Mouse (Mus musculus): ENCODE measurements around the gene Ptprq. TPM values are rescaled to one million over a fixed set of nuclear protein-coding genes. Genes with fewer than 3 reads are reported as not detected.

Ptprq gene
- polyA plus RNA-seq, 1 experiment from 2014 or later = not detected

DNA sequence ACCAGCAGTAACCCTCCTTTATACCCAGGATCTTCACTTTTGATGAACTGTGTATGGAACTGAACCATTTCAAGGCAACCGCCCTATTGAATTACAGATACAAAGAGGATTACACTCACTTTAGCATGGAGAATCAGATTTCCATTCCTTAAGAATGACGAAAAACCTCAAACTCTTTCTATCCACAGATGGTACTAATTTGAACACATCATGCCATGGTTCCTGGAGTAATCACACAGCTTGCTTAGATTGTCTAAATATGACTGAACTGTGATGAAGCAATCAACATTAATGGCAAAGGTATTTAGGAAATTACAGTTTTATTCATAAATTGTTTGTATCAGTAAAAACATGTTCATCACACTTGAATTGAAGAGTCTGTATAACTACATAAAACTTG lies 104.4 kb downstream of the Ptprq start:
- Histone ChIP-seq H3K9ac (no peak overlapping the region), H3K27me3 (no peaks in the 10 kb centered on the region)
- WGBS = 72% methylated on average over 2 of the region's 2 CpGs

DNA sequence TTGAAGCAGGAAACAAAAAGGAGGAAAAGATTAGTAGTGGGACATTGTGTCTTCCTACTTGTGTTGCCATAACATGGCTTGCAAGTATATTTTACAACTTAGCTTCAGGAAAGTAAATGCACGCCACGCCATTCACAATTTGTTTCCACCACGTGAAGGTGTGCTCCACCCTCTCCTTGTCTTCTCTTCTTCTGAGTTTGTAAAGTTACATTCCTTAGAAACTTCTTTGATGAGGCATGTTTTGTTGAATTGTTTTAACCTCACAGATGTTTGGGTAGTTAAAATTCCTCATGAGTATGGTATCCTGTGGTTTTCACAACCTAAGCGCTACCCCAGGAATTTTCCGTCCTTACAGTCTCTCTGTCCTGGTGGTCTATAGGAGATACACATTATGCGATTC lies 118.5 kb downstream of the Ptprq start:
- ATAC-seq = no peak
- WGBS = 84% methylated on average over 6 of the region's 6 CpGs
- H3K36me3 ChIP-seq (ENCODE audit: poor library complexity, severe bottlenecking) = no peaks in the 10 kb centered on the region
- no peak overlapping the region for H3K27ac ChIP-seq
- H3K9me3 ChIP-seq (replicated peaks) = no peaks in the 10 kb centered on the region
- H3K4me2 ChIP-seq = no peak overlapping the region
- H3K4me1 ChIP-seq = no peaks in the 10 kb centered on the region
- H3K9ac ChIP-seq = no peak overlapping the region
- no peak overlapping the region for H3K4me3 ChIP-seq
- no peaks in the 10 kb centered on the region for H3K27me3 ChIP-seq

More for the DNA sequence above, 104.4 kb downstream of the Ptprq start:
- Histone ChIP-seq H3K4me3 (no peak overlapping the region), H3K27ac (no peak overlapping the region), H3K4me1 (no peaks in the 10 kb centered on the region), H3K4me2 (no peak overlapping the region), H3K36me3 (ENCODE audit: poor library complexity, severe bottlenecking) (no peaks in the 10 kb centered on the region), H3K9me3 (replicated peaks) (no peaks in the 10 kb centered on the region)
- no peak for ATAC-seq

DNA sequence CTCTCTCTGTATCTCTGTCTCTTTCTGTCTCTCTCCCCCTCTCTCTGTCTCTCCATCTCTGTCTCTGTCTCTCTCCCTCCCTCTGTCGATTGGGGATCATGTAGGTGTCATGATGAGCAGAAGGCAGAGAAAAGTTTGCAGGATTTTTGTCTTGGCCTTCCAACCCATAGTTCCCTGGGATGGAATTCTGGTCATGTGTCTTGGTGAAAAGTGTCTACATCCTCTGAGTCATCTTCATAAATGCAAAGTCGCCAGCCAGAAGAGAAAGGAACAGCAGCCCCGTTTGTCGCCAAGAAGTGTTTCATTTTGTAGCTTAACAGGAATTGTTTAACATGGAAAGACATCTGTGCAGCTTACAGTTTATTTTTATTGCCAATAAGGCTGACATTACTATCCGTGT lies 136.5 kb downstream of the Ptprq start:
- H3K9me3 ChIP-seq (replicated peaks) = no peaks in the 10 kb centered on the region
- no peak overlapping the region for H3K4me2 ChIP-seq
- H3K4me3 ChIP-seq = no peak overlapping the region
- no peak for ATAC-seq
- no peaks in the 10 kb centered on the region for H3K27me3 ChIP-seq
- H3K36me3 ChIP-seq (ENCODE audit: poor library complexity, severe bottlenecking) = no peaks in the 10 kb centered on the region
- WGBS = 93% methylated on average over 5 of the region's 5 CpGs
- H3K27ac ChIP-seq = no peak overlapping the region
- no peaks in the 10 kb centered on the region for H3K4me1 ChIP-seq
- no peak overlapping the region for H3K9ac ChIP-seq

DNA sequence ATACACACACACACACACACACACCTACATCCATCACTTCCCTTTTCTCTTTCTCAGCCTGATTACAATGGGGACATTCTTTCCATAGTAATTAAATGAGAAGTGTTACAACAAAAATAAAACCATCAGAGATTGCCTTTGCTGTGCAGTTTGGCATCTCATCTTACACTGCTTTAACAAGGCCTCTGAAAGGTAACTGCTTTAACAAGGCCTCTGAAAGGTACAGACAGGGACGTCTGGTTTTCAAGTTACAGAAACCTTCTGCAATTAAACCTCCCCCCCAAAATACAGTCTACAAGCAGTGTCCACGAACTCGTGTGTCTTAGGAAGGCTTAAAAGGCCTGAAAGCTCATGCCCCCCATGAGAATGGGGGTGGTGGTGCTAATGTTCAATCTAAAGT lies 150.8 kb downstream of the Ptprq start:
- Histone ChIP-seq H3K4me2 (no peak overlapping the region), H3K4me1 (no peaks in the 10 kb centered on the region), H3K27me3 (no peaks in the 10 kb centered on the region), H3K4me3 (no peak overlapping the region), H3K36me3 (ENCODE audit: poor library complexity, severe bottlenecking) (no peaks in the 10 kb centered on the region), H3K9me3 (replicated peaks) (no peaks in the 10 kb centered on the region), H3K27ac (no peak overlapping the region), H3K9ac (no peak overlapping the region)
- ATAC-seq = no peak
- WGBS = 52% methylated on average over 3 of the region's 3 CpGs

DNA sequence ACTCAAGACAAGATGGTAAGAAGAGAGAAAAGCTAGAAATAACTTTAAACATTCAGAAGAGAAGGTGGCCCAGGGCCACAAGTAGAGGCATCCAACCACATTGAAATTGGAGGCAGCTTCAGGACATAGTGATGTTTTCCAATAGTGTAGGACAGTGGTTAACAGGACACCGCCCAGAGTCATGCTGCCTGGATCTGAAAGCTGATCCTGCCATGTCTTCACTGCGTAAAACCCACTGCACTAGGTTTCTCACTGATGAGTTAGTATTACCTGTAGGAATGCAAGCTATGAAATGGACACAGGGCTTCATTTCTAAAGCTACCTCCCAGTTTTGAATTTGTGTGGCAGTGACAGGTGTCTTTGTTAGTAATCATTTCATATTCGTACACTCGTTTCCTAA lies 151.6 kb downstream of the Ptprq start:
- Histone ChIP-seq H3K4me2 (no peak overlapping the region), H3K4me1 (no peaks in the 10 kb centered on the region), H3K9me3 (replicated peaks) (no peaks in the 10 kb centered on the region), H3K27me3 (no peaks in the 10 kb centered on the region), H3K27ac (no peak overlapping the region), H3K4me3 (no peak overlapping the region), H3K9ac (no peak overlapping the region), H3K36me3 (ENCODE audit: poor library complexity, severe bottlenecking) (no peaks in the 10 kb centered on the region)
- no peak for ATAC-seq
- 86% methylated on average over 4 of the region's 4 CpGs for WGBS

DNA sequence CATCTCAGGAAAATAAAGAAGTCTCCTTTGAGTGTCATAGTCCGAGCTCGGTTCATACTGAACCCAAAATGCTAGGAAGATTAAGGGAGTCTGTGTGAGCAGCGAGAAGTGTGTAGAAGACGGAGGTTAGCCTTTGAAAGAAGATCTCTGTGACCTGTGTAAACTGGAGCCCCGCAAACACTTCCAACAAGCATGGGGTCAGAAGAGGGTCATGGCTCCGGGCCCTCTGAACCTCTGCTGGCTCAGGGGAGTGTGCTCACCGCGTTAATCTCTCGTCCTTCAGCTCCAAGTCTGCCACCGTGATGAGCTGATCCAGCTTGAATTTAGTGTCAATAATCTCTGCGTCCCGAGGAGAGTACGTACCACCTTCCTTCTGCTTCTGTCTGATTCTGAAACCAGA lies 157.0 kb downstream of the Ptprq start:
- no peaks in the 10 kb centered on the region for H3K4me1 ChIP-seq
- no peaks in the 10 kb centered on the region for H3K27me3 ChIP-seq
- 32% methylated on average over 13 of the region's 13 CpGs for WGBS
- H3K9ac ChIP-seq = no peak overlapping the region
- H3K27ac ChIP-seq = no peak overlapping the region
- ATAC-seq = no peak
- no peaks in the 10 kb centered on the region for H3K9me3 ChIP-seq (replicated peaks)
- H3K4me2 ChIP-seq = no peak overlapping the region
- no peak overlapping the region for H3K4me3 ChIP-seq
- H3K36me3 ChIP-seq (ENCODE audit: poor library complexity, severe bottlenecking) = no peaks in the 10 kb centered on the region

DNA sequence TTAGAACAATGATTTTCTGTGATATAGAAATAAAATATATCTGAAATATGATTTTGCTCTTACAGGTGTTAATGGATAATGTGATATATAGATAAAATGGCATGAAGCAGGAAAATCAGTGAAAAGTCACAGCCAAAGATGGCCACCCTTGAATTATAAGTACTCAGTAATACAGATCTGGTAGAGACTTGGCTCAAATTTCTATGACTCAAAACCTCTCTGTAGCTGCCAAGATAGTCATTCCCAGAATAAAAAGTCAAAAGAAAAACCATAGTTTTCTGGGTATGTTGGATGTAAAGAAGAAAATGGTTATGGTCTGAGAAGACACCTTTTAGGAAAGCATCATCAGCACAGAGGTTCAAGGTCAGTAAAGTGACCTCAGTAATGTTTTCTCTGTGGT lies 159.0 kb downstream of the Ptprq start:
- Histone ChIP-seq H3K4me2 (no peak overlapping the region), H3K9ac (no peak overlapping the region), H3K4me3 (no peak overlapping the region), H3K9me3 (replicated peaks) (no peaks in the 10 kb centered on the region), H3K36me3 (ENCODE audit: poor library complexity, severe bottlenecking) (no peaks in the 10 kb centered on the region), H3K27ac (no peak overlapping the region), H3K4me1 (no peaks in the 10 kb centered on the region), H3K27me3 (no peaks in the 10 kb centered on the region)
- ATAC-seq = no peak

DNA sequence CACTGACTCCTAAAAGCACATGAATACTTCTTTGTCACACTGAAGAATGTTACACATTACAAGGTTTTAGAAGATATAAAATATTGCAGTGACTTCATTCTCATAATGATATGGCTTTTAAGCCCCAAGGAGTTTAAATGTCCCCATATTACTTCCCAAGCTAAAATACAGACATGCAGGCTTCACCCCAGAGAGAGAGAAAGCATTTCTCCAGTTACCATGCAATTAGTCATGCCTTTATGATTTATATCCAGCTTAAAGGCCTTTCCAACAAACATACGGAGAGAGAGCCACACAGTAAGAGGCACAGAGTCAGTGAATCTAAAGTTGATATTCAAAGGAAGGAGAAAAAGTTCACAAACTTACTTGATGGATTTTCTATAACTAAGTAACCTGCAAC lies 176.8 kb downstream of the Ptprq start:
- H3K27me3 ChIP-seq = no peaks in the 10 kb centered on the region

DNA sequence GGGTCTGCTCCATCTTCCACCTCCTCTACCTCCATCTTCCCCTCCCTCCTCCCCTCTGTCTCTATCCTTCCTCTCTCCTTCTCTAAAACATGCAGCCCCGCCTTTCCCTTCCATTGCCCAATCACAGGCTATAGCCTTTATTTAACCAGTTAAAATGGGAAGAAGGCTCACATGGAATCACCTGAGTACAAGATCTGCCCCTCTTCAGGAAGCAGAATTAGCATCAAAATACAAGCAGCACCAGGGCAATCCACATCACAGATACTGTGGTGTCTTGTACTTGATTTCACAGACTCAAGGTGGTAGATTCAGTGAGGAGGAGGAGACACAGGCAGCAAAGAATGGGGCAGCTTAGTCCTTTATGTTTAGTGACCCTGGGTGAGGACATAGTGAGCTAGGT lies 191.1 kb downstream of the Ptprq start:
- Histone ChIP-seq H3K27me3 (no peaks in the 10 kb centered on the region), H3K9me3 (replicated peaks) (no peaks in the 10 kb centered on the region), H3K4me3 (no peak overlapping the region), H3K4me1 (no peaks in the 10 kb centered on the region), H3K9ac (no peak overlapping the region), H3K27ac (no peak overlapping the region), H3K4me2 (no peak overlapping the region), H3K36me3 (ENCODE audit: poor library complexity, severe bottlenecking) (no peaks in the 10 kb centered on the region)
- WGBS = 80% methylated on average over 1 of the region's 1 CpGs
- ATAC-seq = no peak

More for the DNA sequence above, 176.8 kb downstream of the Ptprq start:
- H3K4me2 ChIP-seq = no peak overlapping the region
- no peak overlapping the region for H3K9ac ChIP-seq
- H3K27ac ChIP-seq = no peak overlapping the region
- 76% methylated on average over 1 of the region's 1 CpGs for WGBS
- no peaks in the 10 kb centered on the region for H3K4me1 ChIP-seq
- no peak for ATAC-seq
- no peaks in the 10 kb centered on the region for H3K36me3 ChIP-seq (ENCODE audit: poor library complexity, severe bottlenecking)
- no peak overlapping the region for H3K4me3 ChIP-seq
- no peaks in the 10 kb centered on the region for H3K9me3 ChIP-seq (replicated peaks)

DNA sequence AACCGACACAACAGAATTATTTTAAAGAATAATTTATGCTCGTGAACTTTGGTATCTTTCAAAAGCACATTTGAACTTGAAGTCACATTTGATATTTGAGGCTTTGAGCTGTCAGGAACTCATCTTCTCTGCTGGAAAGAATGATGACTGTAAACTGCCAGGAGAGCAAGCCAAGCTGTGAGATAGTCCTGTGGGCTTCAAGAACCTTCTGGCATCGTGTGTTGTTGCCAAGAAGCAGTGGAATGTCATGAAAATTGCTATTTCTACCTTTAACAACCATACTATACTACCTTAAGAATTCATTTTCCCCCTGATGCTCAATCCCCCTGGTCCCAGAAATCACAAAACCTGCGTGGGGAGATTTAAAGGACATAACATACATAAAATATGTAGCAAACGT lies 200.6 kb downstream of the Ptprq start:
- 87% methylated on average over 5 of the region's 5 CpGs for WGBS
- Histone ChIP-seq H3K36me3 (ENCODE audit: poor library complexity, severe bottlenecking) (no peaks in the 10 kb centered on the region), H3K9ac (no peak overlapping the region), H3K4me3 (no peak overlapping the region), H3K4me2 (no peak overlapping the region), H3K9me3 (replicated peaks) (no peaks in the 10 kb centered on the region), H3K27me3 (no peaks in the 10 kb centered on the region), H3K27ac (no peak overlapping the region), H3K4me1 (no peaks in the 10 kb centered on the region)
- ATAC-seq = no peak

DNA sequence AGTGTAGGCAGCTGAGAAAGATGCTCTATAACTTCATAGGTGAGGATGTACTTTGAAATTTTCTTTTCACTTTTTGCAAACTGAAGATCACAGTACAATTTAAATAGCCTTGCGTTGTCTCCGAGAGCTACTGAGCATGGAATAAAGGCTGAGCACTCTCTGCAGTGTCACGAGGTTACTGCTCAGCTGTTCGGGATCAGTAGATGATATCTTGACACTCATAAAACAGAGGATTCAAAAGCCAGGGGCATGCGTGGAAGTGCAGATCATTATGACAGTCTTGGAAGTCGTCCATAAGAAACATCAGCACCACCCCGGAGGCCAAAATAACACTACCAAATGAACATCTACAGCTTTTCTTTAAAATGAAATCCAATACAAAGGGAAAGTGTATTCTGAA lies 203.2 kb downstream of the Ptprq start:
- H3K4me1 ChIP-seq = no peaks in the 10 kb centered on the region
- H3K27ac ChIP-seq = no peak overlapping the region
- no peak overlapping the region for H3K9ac ChIP-seq
- H3K9me3 ChIP-seq (replicated peaks) = no peaks in the 10 kb centered on the region
- no peak overlapping the region for H3K4me3 ChIP-seq
- WGBS = 86% methylated on average over 7 of the region's 7 CpGs
- H3K27me3 ChIP-seq = no peaks in the 10 kb centered on the region
- no peak overlapping the region for H3K4me2 ChIP-seq
- ATAC-seq = no peak
- H3K36me3 ChIP-seq (ENCODE audit: poor library complexity, severe bottlenecking) = no peaks in the 10 kb centered on the region

DNA sequence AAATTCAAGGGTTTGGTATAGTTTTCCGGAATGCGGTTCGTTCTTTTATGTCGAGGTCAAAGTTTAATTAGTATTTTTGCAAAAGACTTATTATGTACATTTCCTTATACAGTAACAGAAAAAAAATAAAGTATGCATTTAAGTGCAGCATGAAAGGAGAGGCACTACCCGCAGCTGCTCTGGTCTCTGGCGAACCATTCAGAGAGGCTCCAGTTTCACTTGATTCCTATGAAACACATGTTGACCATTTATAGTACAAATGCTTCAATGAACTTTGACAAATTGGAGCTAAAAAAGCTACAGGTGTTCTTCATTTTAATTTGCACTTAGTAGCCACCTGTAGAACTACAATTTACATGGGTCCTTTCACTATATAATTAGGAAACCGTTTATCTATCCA lies 205.1 kb downstream of the Ptprq start:
- H3K4me3 ChIP-seq = no peak overlapping the region
- WGBS = 70% methylated on average over 7 of the region's 7 CpGs
- H3K27ac ChIP-seq = no peak overlapping the region
- no peaks in the 10 kb centered on the region for H3K4me1 ChIP-seq
- no peak overlapping the region for H3K4me2 ChIP-seq
- no peaks in the 10 kb centered on the region for H3K36me3 ChIP-seq (ENCODE audit: poor library complexity, severe bottlenecking)
- H3K9me3 ChIP-seq (replicated peaks) = no peaks in the 10 kb centered on the region
- H3K27me3 ChIP-seq = no peaks in the 10 kb centered on the region
- ATAC-seq = no peak
- no peak overlapping the region for H3K9ac ChIP-seq

DNA sequence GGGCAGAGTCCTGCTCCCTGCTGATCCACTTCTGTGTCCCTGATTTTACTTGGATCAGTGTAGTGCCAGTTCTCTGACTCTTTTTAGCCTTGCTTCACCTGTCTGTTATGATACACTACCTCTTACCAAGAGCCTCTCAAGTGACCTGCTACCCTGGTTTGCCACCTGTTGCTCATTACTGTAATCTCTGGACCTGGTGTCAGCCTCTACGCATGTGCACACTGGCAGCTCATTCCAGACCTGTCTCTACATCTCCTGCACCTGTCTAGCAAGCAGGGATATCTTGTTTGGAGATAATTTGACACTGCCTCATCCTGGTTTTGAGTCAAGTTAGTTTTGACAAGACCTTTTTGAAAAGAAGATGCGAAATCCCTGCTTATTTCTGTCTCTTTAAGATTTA lies 213.5 kb downstream of the Ptprq start:
- no peaks in the 10 kb centered on the region for H3K36me3 ChIP-seq (ENCODE audit: poor library complexity, severe bottlenecking)
- no peak overlapping the region for H3K4me3 ChIP-seq
- no peak overlapping the region for H3K9ac ChIP-seq
- no peak overlapping the region for H3K4me2 ChIP-seq
- H3K9me3 ChIP-seq (replicated peaks) = no peaks in the 10 kb centered on the region
- no peak for ATAC-seq
- no peaks in the 10 kb centered on the region for H3K27me3 ChIP-seq
- WGBS = 89% methylated on average over 2 of the region's 2 CpGs
- H3K4me1 ChIP-seq = no peaks in the 10 kb centered on the region
- no peak overlapping the region for H3K27ac ChIP-seq
